In the genomic region with DNA sequence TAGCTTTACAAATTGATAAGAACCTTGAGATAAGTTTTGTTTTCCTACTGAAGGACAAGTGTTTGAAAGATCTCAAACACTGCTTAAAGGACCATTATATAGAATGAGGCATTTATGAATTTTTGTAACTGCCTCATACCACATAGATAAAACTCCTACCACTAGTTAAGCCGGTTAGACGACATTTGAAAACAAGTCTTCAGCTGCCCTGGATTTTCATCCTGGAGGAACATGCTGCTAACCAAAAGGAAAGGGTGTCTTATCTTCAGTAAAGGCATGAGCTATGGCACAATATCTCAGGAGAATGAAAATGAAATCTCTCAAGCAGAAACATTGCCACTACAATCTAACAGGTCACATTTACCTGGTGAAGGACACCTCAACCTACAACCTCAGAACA, we compare ENCODE assay signal across 21 mouse cellular contexts. TPM values are rescaled to one million over a fixed set of nuclear protein-coding genes. Genes with fewer than 3 reads are reported as not detected.
DNase-seq lines count a peak whose midpoint lies in the region; ATAC-seq and TF ChIP-seq lines count a peak whose summit lies in the region.
"Had no signal": no experiment of that assay in that cellular context is flagged by ENCODE, and none has a peak within 500 bp of the region (broad histone marks: within the 10 kb centered on the region; RNA-seq: fewer than 3 reads in every experiment).

No protein-coding gene starts in this region.

- WGBS in kidney, adult 2 months, result 75% methylated on average over 2 of the region's 2 CpGs
- 60% methylated on average over 2 of the region's 2 CpGs for WGBS in lung, embryonic 15.5 days
- WGBS in stomach, embryonic 16.5 days, result 60% methylated on average over 2 of the region's 2 CpGs
- 63% methylated on average over 2 of the region's 2 CpGs for WGBS in stomach, postnatal 0 days

- H3K9me3 ChIP-seq in lung, embryonic 15.5 days, result no peaks in the 10 kb centered on the region
- no peaks in the 10 kb centered on the region for H3K9me3 ChIP-seq in stomach, embryonic 16.5 days (replicated peaks; ENCODE audit: control insufficient read depth, low read length)
- H3K9me3 ChIP-seq in stomach, postnatal 0 days (ENCODE audit: control insufficient read depth, low read length), result no peaks in the 10 kb centered on the region
- H3K9me3 ChIP-seq: embryonic facial prominence, embryonic 13.5 days; hindbrain, embryonic 12.5 days; hindbrain, embryonic 15.5 days had no signal

- TF ChIP-seq POLR2A in kidney, adult 2 months (IDR thresholded peaks at IDR 0.05; ENCODE audit: low read depth, low read length), result no peak

- no peak for TF ChIP-seq EP300 in stomach, postnatal 0 days (optimal IDR thresholded peaks at IDR 0.05)

- H3K4me1 ChIP-seq in kidney, adult 2 months (ENCODE audit: control insufficient read depth, insufficient read depth, low read length), result peaks cover 12% of the 10 kb centered on the region; the same call in 1 of the 2 replicates
- H3K4me1 ChIP-seq in lung, embryonic 15.5 days, result peaks cover 21% of the 10 kb centered on the region
- H3K4me1 ChIP-seq in stomach, embryonic 16.5 days (ENCODE audit: control insufficient read depth, insufficient read depth, low read length), result peaks cover 7% of the 10 kb centered on the region; the same call in 1 of the 2 replicates
- H3K4me1 ChIP-seq in stomach, postnatal 0 days (replicated peaks; ENCODE audit: control insufficient read depth, insufficient read depth), result 0 out of 2 replicates have a peak, but pooled peaks cover 4% of the 10 kb centered on the region

- H3K27ac ChIP-seq in kidney, adult 2 months (ENCODE audit: insufficient read depth, low read depth, low read length), result 0 out of 2 replicates have a peak overlapping the region, but pooled peaks have one; percentile 56
- H3K27ac ChIP-seq in lung, embryonic 15.5 days, result 0 out of 2 replicates have a peak overlapping the region, but pooled peaks have one; percentile 35
- H3K27ac ChIP-seq in stomach, embryonic 16.5 days (ENCODE audit: low read length), result peak overlapping the region; percentile 60; the same call in 1 of the 2 replicates
- H3K27ac ChIP-seq in stomach, postnatal 0 days (replicated peaks), result no peak overlapping the region
- H3K27ac ChIP-seq: embryonic facial prominence, embryonic 13.5 days; hindbrain, embryonic 12.5 days; hindbrain, embryonic 15.5 days had no signal

- H3K27me3 ChIP-seq in kidney, adult 2 months (replicated peaks; ENCODE audit: control insufficient read depth, insufficient read depth, low read length), result no peaks in the 10 kb centered on the region
- no peaks in the 10 kb centered on the region for H3K27me3 ChIP-seq in lung, embryonic 15.5 days
- no peaks in the 10 kb centered on the region for H3K27me3 ChIP-seq in stomach, embryonic 16.5 days (ENCODE audit: control insufficient read depth, insufficient read depth, low read length)
- H3K27me3 ChIP-seq in stomach, postnatal 0 days (ENCODE audit: control insufficient read depth, insufficient read depth, low read length), result no peaks in the 10 kb centered on the region
- H3K27me3 ChIP-seq: embryonic facial prominence, embryonic 13.5 days; hindbrain, embryonic 15.5 days had no signal

- TF ChIP-seq CTCF in kidney, adult 2 months (conservative IDR thresholded peaks at IDR 0.05; ENCODE audit: insufficient read depth, insufficient read length, low read depth, low read length), result no peak
- TF ChIP-seq CTCF in stomach, postnatal 0 days (IDR thresholded peaks at IDR 0.05; ENCODE audit: low read depth), result no peak

- peak; percentile 16 for DNase-seq in kidney, adult 2 months
- no peak for DNase-seq in kidney, postnatal 25 days
- DNase-seq in lung, postnatal 10 days, result no peak
- DNase-seq in stomach, postnatal 0 days (ENCODE audit: low spot score), result no peak
- DNase-seq: adrenal gland, adult 2 months; adrenal gland, postnatal 14 days; cerebellum, adult 11 months; cerebellum, adult 2 months; cerebellum, adult 9-11 months; cerebellum, postnatal 25 days; forebrain, postnatal 0 days; gastrocnemius, adult 2 months; gastrocnemius, postnatal 14 days had no signal

- ATAC-seq in lung, embryonic 15.5 days (ENCODE audit: borderline replicate concordance, extremely low read depth, low FRiP score, low TSS enrichment), result no peak
- no peak for ATAC-seq in stomach, embryonic 16.5 days (ENCODE audit: insufficient read depth, low FRiP score)
- no peak for ATAC-seq in stomach, postnatal 0 days (ENCODE audit: low FRiP score, low TSS enrichment)
- ATAC-seq: CD4-positive, CD25-positive, alpha-beta regulatory T cell, adult 4 months; forebrain, embryonic 14.5 days; forebrain, postnatal 0 days had no signal

- no peak overlapping the region for H3K4me3 ChIP-seq in kidney, adult 2 months (ENCODE audit: insufficient read depth, low read depth, low read length)
- no peak overlapping the region for H3K4me3 ChIP-seq in lung, embryonic 15.5 days
- H3K4me3 ChIP-seq in stomach, embryonic 16.5 days (replicated peaks; ENCODE audit: low read length), result no peak overlapping the region
- H3K4me3 ChIP-seq in stomach, postnatal 0 days (ENCODE audit: low read depth, low read length), result no peak overlapping the region
- H3K4me3 ChIP-seq: embryonic facial prominence, embryonic 13.5 days; gastrocnemius, adult 2 months; hindbrain, embryonic 12.5 days; hindbrain, embryonic 15.5 days had no signal

- H3K36me3 ChIP-seq in kidney, adult 2 months (ENCODE audit: control insufficient read depth, insufficient read depth, low read length), result no peaks in the 10 kb centered on the region
- H3K36me3 ChIP-seq in lung, embryonic 15.5 days, result no peaks in the 10 kb centered on the region
- H3K36me3 ChIP-seq in stomach, embryonic 16.5 days (ENCODE audit: control insufficient read depth, insufficient read depth, low read length), result no peaks in the 10 kb centered on the region
- no peaks in the 10 kb centered on the region for H3K36me3 ChIP-seq in stomach, postnatal 0 days (ENCODE audit: control insufficient read depth, insufficient read depth, low read length)
- H3K36me3 ChIP-seq: embryonic facial prominence, embryonic 13.5 days; hindbrain, embryonic 12.5 days; hindbrain, embryonic 15.5 days had no signal

- H3K4me2 ChIP-seq in lung, embryonic 15.5 days, result no peak overlapping the region
- no peak overlapping the region for H3K4me2 ChIP-seq in stomach, embryonic 16.5 days (ENCODE audit: low read depth, low read length)
- no peak overlapping the region for H3K4me2 ChIP-seq in stomach, postnatal 0 days (replicated peaks; ENCODE audit: low read depth)
- H3K4me2 ChIP-seq: embryonic facial prominence, embryonic 13.5 days; heart, embryonic 11.5 days; hindbrain, embryonic 12.5 days; hindbrain, embryonic 15.5 days had no signal

- no peak overlapping the region for H3K9ac ChIP-seq in lung, embryonic 15.5 days
- H3K9ac ChIP-seq in stomach, embryonic 16.5 days (ENCODE audit: low read length), result no peak overlapping the region
- H3K9ac ChIP-seq in stomach, postnatal 0 days (ENCODE audit: low read length), result no peak overlapping the region
- H3K9ac ChIP-seq: embryonic facial prominence, embryonic 13.5 days; forebrain, postnatal 0 days; hindbrain, embryonic 12.5 days; hindbrain, embryonic 15.5 days had no signal

RNA-seq across cellular contexts. Expression of a gene that starts 2.4 kb away (rescaled TPM):
- 401 and 425 TPM in 2 replicates for polyA plus RNA-seq in kidney, adult 2 months (2012; rRNA removed)
- 232 and 243 TPM in 2 replicates for polyA plus RNA-seq in lung, embryonic 15.5 days (2015; fragmentation: Nextera tagmentation; extraction: Ambion mirVana)
- polyA plus RNA-seq in stomach, embryonic 16.5 days (2015; fragmentation: Nextera tagmentation; extraction: Ambion mirVana), result 232 and 251 TPM in 2 replicates
- polyA plus RNA-seq in stomach, postnatal 0 days (2015; fragmentation: Nextera tagmentation; extraction: Ambion mirVana), result 128 and 131 TPM in 2 replicates

RNA-seq across cellular contexts. Expression of a gene that starts 28.2 kb away (rescaled TPM):
- 15.3 and 20.5 TPM in 2 replicates for polyA plus RNA-seq in kidney, adult 2 months (2012; rRNA removed)
- 27.3 and 27.9 TPM in 2 replicates for polyA plus RNA-seq in lung, embryonic 15.5 days (2015; fragmentation: Nextera tagmentation; extraction: Ambion mirVana)
- polyA plus RNA-seq in stomach, embryonic 16.5 days (2015; fragmentation: Nextera tagmentation; extraction: Ambion mirVana), result 38.7 and 39.3 TPM in 2 replicates
- 10.9 and 11.5 TPM in 2 replicates for polyA plus RNA-seq in stomach, postnatal 0 days (2015; fragmentation: Nextera tagmentation; extraction: Ambion mirVana)

RNA-seq across cellular contexts. Expression of a gene that starts 44.4 kb away (rescaled TPM):
- polyA plus RNA-seq in kidney, adult 2 months (2012; rRNA removed), result 8.8 and 10.7 TPM in 2 replicates
- polyA plus RNA-seq in lung, embryonic 15.5 days (2015; fragmentation: Nextera tagmentation; extraction: Ambion mirVana), result 13.2 and 13.6 TPM in 2 replicates
- 11.7 and 12.5 TPM in 2 replicates for polyA plus RNA-seq in stomach, embryonic 16.5 days (2015; fragmentation: Nextera tagmentation; extraction: Ambion mirVana)
- polyA plus RNA-seq in stomach, postnatal 0 days (2015; fragmentation: Nextera tagmentation; extraction: Ambion mirVana), result 17.3 and 19.0 TPM in 2 replicates
